Mouse (Mus musculus) CH12.LX (cell line): Measurements from ENCODE around the gene Gen1. TPM values are rescaled to one million over a fixed set of nuclear protein-coding genes. Genes with fewer than 3 reads are reported as not detected.

Source experiments
- DNase-seq: peaks from one replicate; pipeline ENCODE4 v3.0.0-alpha.2; 2013; ENCODE audit errors: extremely low read depth
- H3K27ac ChIP-seq: 2 replicates; pipeline ENCODE4 v1.5.1; 2012; ENCODE audit warnings: low read depth, mild to moderate bottlenecking, control low read depth, moderate library complexity; ENCODE audit not compliant: insufficient read depth
- H3K27me3 ChIP-seq: replicated peaks from 2 replicates; pipeline ENCODE3; 2012; ENCODE audit warnings: inconsistent platforms
- H3K36me3 ChIP-seq, 2 experiments: replicated peaks in 1 of 2; 2 replicates each; pipeline versions ENCODE3 to v1.6.1; 2012; ENCODE audit warnings: inconsistent platforms in 1 of 2, low read length in 1 of 2, mild to moderate bottlenecking in 1 of 2, mixed read lengths in 1 of 2, moderate library complexity in 1 of 2; ENCODE audit not compliant: control insufficient read depth in 1 of 2, insufficient read depth in 1 of 2
- H3K4me1 ChIP-seq, 2 experiments: 2 replicates each; pipeline ENCODE4 v1.6.1; 2012; ENCODE audit warnings: inconsistent platforms in 1 of 2, moderate library complexity in 1 of 2; ENCODE audit not compliant: insufficient read depth in 2 of 2, control insufficient read depth in 1 of 2
- H3K4me2 ChIP-seq: 2 replicates; pipeline ENCODE4 v1.6.1; 2012; ENCODE audit warnings: low read depth, mild to moderate bottlenecking, control low read depth; ENCODE audit not compliant: poor library complexity, insufficient read depth, severe bottlenecking
- H3K4me3 ChIP-seq, 3 experiments: fragments of 150-350 bp in 1 of 3; sonication (generic) in 1 of 3; replicated peaks in 1 of 3; 2 replicates each; pipeline versions ENCODE3 to v1.5.1; 2011 to 2012; ENCODE audit warnings: low read depth in 2 of 3, low read length in 2 of 3, mild to moderate bottlenecking in 2 of 3, moderate library complexity in 2 of 3, control low read depth in 1 of 3, improper control_type of control experiment in 1 of 3, inconsistent platforms in 1 of 3, mixed read lengths in 1 of 3; ENCODE audit not compliant: poor library complexity in 1 of 3
- H3K79me2 ChIP-seq: replicated peaks from 2 replicates; pipeline ENCODE4 v1.6.1; 2012; ENCODE audit warnings: mild to moderate bottlenecking, moderate library complexity; ENCODE audit not compliant: control insufficient read depth, poor library complexity, insufficient read depth, severe bottlenecking; ENCODE audit errors: extremely low read depth
- H3K9ac ChIP-seq: 2 replicates; pipeline ENCODE4 v1.6.1; 2012; ENCODE audit warnings: low read depth, mild to moderate bottlenecking, control low read depth, moderate library complexity; ENCODE audit not compliant: insufficient read depth
- H3K9me3 ChIP-seq: replicated peaks from 2 replicates; pipeline ENCODE3; 2012; ENCODE audit warnings: low read length, inconsistent platforms, mixed read lengths
- CHD1 ChIP-seq: IDR thresholded peaks from 2 replicates; pipeline ENCODE4 v1.6.1; 2012; ENCODE audit warnings: low read depth, low read length, improper control_type of control experiment, inconsistent platforms
- CTCF ChIP-seq, 2 experiments: IDR thresholded peaks in 1 of 2; conservative IDR thresholded peaks in 1 of 2; 2 replicates each; pipeline ENCODE4 v1.5.1; 2011 to 2012; ENCODE audit warnings: low read depth in 2 of 2, low read length in 2 of 2, improper control_type of control experiment in 1 of 2, inconsistent platforms in 1 of 2, mild to moderate bottlenecking in 1 of 2, moderate library complexity in 1 of 2
- GABPA ChIP-seq: IDR thresholded peaks from 2 replicates; pipeline ENCODE4 v1.6.1; 2012; ENCODE audit warnings: low read depth, low read length, improper control_type of control experiment, inconsistent platforms; ENCODE audit not compliant: insufficient replicate concordance
- JUN ChIP-seq: IDR thresholded peaks from 2 replicates; pipeline ENCODE4 v1.6.1; 2011; ENCODE audit warnings: low read depth, mild to moderate bottlenecking, low read length, improper control_type of control experiment, moderate library complexity; ENCODE audit not compliant: insufficient read depth
- JUND ChIP-seq: conservative IDR thresholded peaks from 2 replicates; pipeline ENCODE4 v1.6.1; 2011; ENCODE audit warnings: low read depth, low read length, improper control_type of control experiment
- MAZ ChIP-seq: IDR thresholded peaks from 2 replicates; pipeline ENCODE4 v1.6.1; 2012; ENCODE audit warnings: low read depth, mild to moderate bottlenecking, inconsistent platforms, low read length, improper control_type of control experiment, moderate library complexity
- MEF2A ChIP-seq: IDR thresholded peaks from 2 replicates; pipeline ENCODE4 v1.6.1; 2014; ENCODE audit warnings: low read depth, mild to moderate bottlenecking, inconsistent platforms, low read length, improper control_type of control experiment, borderline replicate concordance
- MYC ChIP-seq: IDR thresholded peaks from 2 replicates; pipeline ENCODE4 v1.6.1; 2011; ENCODE audit warnings: low read depth, mild to moderate bottlenecking, improper control_type of control experiment, low read length
- PAX5 ChIP-seq: IDR thresholded peaks from 2 replicates; pipeline ENCODE4 v1.6.1; 2012; ENCODE audit warnings: low read length, inconsistent platforms, mixed read lengths
- POLR2AphosphoS2 ChIP-seq: IDR thresholded peaks from 2 replicates; pipeline ENCODE4 v1.6.1; 2011; ENCODE audit warnings: low read depth, low read length, improper control_type of control experiment
- RCOR1 ChIP-seq: conservative IDR thresholded peaks from 2 replicates; pipeline ENCODE4 v1.6.1; 2012; ENCODE audit warnings: low read depth, mild to moderate bottlenecking, inconsistent platforms, low read length, improper control_type of control experiment
- SMC3 ChIP-seq: IDR thresholded peaks from 2 replicates; pipeline ENCODE4 v1.6.1; 2011; ENCODE audit warnings: low read depth, low read length, improper control_type of control experiment
- TBP ChIP-seq: conservative IDR thresholded peaks from 2 replicates; pipeline ENCODE4 v1.6.1; 2011; ENCODE audit warnings: low read depth, low read length, improper control_type of control experiment
- TCF12 ChIP-seq: IDR thresholded peaks from 2 replicates; pipeline ENCODE4 v1.6.1; 2014; ENCODE audit warnings: low read depth, mild to moderate bottlenecking, inconsistent platforms, low read length, improper control_type of control experiment
- ZC3H11A ChIP-seq: IDR thresholded peaks from 2 replicates; pipeline ENCODE4 v1.6.1; 2012; ENCODE audit warnings: low read depth, mild to moderate bottlenecking, inconsistent platforms, low read length, improper control_type of control experiment
- dilution Hi-C: fragments of 300-500 bp; cut with MboI; formaldehyde crosslinking; loops from 2 replicates; pipeline ENCODE4 v1.14.3; 2020; ENCODE audit warnings: low sequenced_read_pairs; ENCODE audit not compliant: extremely low pct_unique_long_range_greater_than_20kb, extremely low pct_ligation_motif_present
- in situ Hi-C: fragments of 300-500 bp; cut with MboI; formaldehyde crosslinking; loops from 3 replicates; pipeline ENCODE4 v1.14.3; 2019; ENCODE audit warnings: low sequenced_read_pairs, low pct_ligation_motif_present, low pct_unique_long_range_greater_than_20kb, mixed read lengths
- polyA plus RNA-seq: library from polyadenylated mRNA; unstranded; fragments of >175 nt; gene quantifications from 2 replicates; pipeline ENCODE4 v1.2.1, GENCODE M21; 2012; ENCODE audit warnings: low read depth; ENCODE audit not compliant: insufficient read length
- total RNA-seq, 2 experiments: library from RNA; depleted of rRNA; stranded (reverse); fragments of 300-350 nt in 1 of 2; fragments of >200 nt in 1 of 2; gene quantifications; 2 replicates each; pipeline ENCODE4 v1.2.3; 2012 to 2014

The Gen1 gene
- total and polyA plus RNA-seq, 3 experiments, result 13.2 to 15.3 (median 14.4) TPM

DNA sequence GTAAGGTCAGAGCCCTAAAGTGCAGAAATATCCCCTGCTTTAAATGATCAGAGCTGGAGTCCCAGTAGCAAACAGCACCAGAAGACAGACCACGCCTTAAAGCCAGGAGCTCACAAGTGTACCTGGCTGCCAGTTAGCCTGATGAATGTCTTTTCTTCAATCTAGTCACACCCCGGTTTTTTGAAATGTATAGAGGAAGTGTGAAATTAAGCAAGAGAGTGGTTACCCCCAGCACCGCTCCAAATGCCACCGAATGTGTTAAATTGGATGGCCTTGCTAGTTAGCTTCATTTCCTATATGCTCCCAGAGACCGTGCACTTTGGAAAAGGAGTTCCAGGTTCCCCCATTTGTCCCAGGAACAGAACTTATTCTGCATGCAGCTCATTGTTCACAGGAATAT lies 56.0 kb downstream of the Gen1 start:
- no peak for DNase-seq
- Histone ChIP-seq H3K4me3 (no peak overlapping the region), H3K27me3 (no peaks in the 10 kb centered on the region), H3K9ac (no peak overlapping the region), H3K4me2 (no peak overlapping the region), H3K9me3 (no peaks in the 10 kb centered on the region), H3K79me2 (no peaks in the 10 kb centered on the region)
- in situ Hi-C loops, result loop anchor here (10.0 kb wide), 2 partner anchors 55 to 115 kb away; partner anchors contain the start of genes Gen1 and Smc6
- dilution Hi-C loops, result no loop called here
- TF ChIP-seq PAX5 (no peak), CHD1 (no peak), RCOR1 (no peak), GABPA (no peak), JUND (no peak)
- TF ChIP-seq, all 38 proteins: peak for 0
- H3K27ac ChIP-seq, result no peak overlapping the region
- no peaks in the 10 kb centered on the region for H3K36me3 ChIP-seq
- H3K4me1 ChIP-seq, result peaks cover 0 to 9% of the 10 kb centered on the region in 2 experiments; a peak in 2 of 4 replicates

GRCm38 (mm10) chr12:11208872-11209271 lies 56.7 kb downstream of the Gen1 start, which contains the start of gene Msgn1:
TSS of gene Msgn1 (minus strand) at chr12:11208972.
- dilution Hi-C loops (no loop called here), in situ Hi-C loops (loop anchor here (10.0 kb wide), 2 partner anchors 56 to 116 kb away; partner anchors contain the start of genes Gen1 and Smc6)
- Histone ChIP-seq H3K4me1 (peaks cover 0 to 8% of the 10 kb centered on the region in 2 experiments; a peak in 2 of 4 replicates), H3K9ac (no peak within 1 kb of the TSS), H3K27me3 (no peaks in the 10 kb centered on the region), H3K36me3 (no peaks in the 10 kb centered on the region), H3K79me2 (no peaks in the 10 kb centered on the region), H3K27ac (no peak within 1 kb of the TSS), H3K4me3 (no peak within 1 kb of the TSS), H3K4me2 (no peak within 1 kb of the TSS), H3K9me3 (no peaks in the 10 kb centered on the region)
- DNase-seq, result no peak
- TF ChIP-seq TBP (no peak), JUN (no peak), MAZ (no peak), TCF12 (no peak), CTCF (conservative IDR thresholded peaks at IDR 0.05 in 1 of 2, IDR thresholded peaks at IDR 0.05 in 1 of 2; ENCODE audit: low read depth in 2 of 2, low read length in 2 of 2) (no peak), SMC3 (no peak), ZC3H11A (no peak), MYC (no peak), MEF2A (no peak)

DNA sequence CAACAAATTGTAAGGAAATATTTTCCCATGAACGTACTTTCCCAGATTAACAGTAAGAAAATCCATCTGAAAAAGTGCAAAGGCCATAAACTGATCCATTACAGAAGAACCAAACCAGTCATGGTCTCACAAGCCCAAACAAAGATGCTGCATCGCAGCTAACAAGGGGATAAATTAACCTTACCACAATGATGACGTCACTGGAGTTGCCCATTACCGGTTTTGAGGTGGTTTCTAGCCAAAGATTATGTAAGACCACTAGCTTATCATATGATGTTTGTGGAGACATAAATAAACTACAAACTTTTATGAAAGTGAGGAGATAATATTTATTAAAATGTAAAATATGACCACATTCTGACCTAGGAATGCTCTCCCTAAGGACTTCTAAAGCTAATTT lies 59.3 kb downstream of the Gen1 start:
- Histone ChIP-seq H3K36me3 (no peaks in the 10 kb centered on the region), H3K4me3 (no peak overlapping the region), H3K79me2 (no peaks in the 10 kb centered on the region), H3K9me3 (no peaks in the 10 kb centered on the region), H3K4me2 (no peak overlapping the region), H3K9ac (no peak overlapping the region)
- in situ Hi-C loops, result loop anchor here (10.0 kb wide), 2 partner anchors 58 to 118 kb away; partner anchors contain the start of genes Gen1 and Smc6
- dilution Hi-C loops, result no loop called here
- TF ChIP-seq POLR2AphosphoS2 (no peak), JUND (0 out of 2 replicates have a peak, but pooled peaks have one; percentile 36)
- TF ChIP-seq, all 38 proteins: peak for 1
- H3K4me1 ChIP-seq, result peaks cover 0 to 8% of the 10 kb centered on the region in 2 experiments; a peak in 2 of 4 replicates
- DNase-seq, result no peak
- H3K27ac ChIP-seq, result no peak overlapping the region
- H3K27me3 ChIP-seq, result no peaks in the 10 kb centered on the region
